Mouse (Mus musculus) kidney, postnatal 0 days (tissue): ENCODE data around the gene Dbp. TPM values are rescaled to one million over a fixed set of nuclear protein-coding genes. Genes with fewer than 3 reads are reported as not detected.

Experiments used
- ATAC-seq: fragments of 200-750 bp; cut with Nextera tagmentation; replicated peaks from 2 replicates; pipeline ENCODE4 v1.8.0; 2017; ENCODE audit warnings: low read depth, moderate number of reproducible peaks, moderate TSS enrichment, moderate library complexity; ENCODE audit not compliant: low FRiP score
- DNase-seq: peaks from one replicate; pipeline ENCODE4 v3.0.0-alpha.2; 2016; ENCODE audit warnings: low spot score
- H3K27ac ChIP-seq: fragments of 300-500 bp; sonication (generic); 2 replicates; pipeline ENCODE4 v1.5.1; 2014; ENCODE audit warnings: mild to moderate bottlenecking
- H3K27me3 ChIP-seq: fragments of 300-500 bp; sonication (generic); 2 replicates; pipeline ENCODE4 v1.6.1; 2014; ENCODE audit warnings: low read length, mixed read lengths; ENCODE audit not compliant: insufficient read depth
- H3K36me3 ChIP-seq: fragments of 300-500 bp; sonication (generic); 2 replicates; pipeline ENCODE4 v1.6.1; 2014; ENCODE audit warnings: low read length, mixed read lengths; ENCODE audit not compliant: insufficient read depth
- H3K4me1 ChIP-seq: fragments of 300-500 bp; sonication (generic); replicated peaks from 2 replicates; pipeline ENCODE4 v1.6.1; 2014; ENCODE audit warnings: antibody characterized with exemption, low read length, mixed read lengths; ENCODE audit not compliant: insufficient read depth
- H3K4me2 ChIP-seq: fragments of 300-500 bp; sonication (generic); 2 replicates; pipeline ENCODE4 v1.6.1; 2014; ENCODE audit warnings: mild to moderate bottlenecking, low read length, moderate library complexity, mixed read lengths
- H3K4me3 ChIP-seq: fragments of 300-500 bp; sonication (generic); replicated peaks from 2 replicates; pipeline ENCODE4 v1.5.1; 2014; ENCODE audit warnings: low read depth, low read length
- H3K9ac ChIP-seq: fragments of 300-500 bp; sonication (generic); 2 replicates; pipeline ENCODE4 v1.6.1; 2014; ENCODE audit warnings: low read depth, low read length
- H3K9me3 ChIP-seq: fragments of 300-500 bp; sonication (generic); replicated peaks from 2 replicates; pipeline ENCODE4 v1.6.1; 2016; ENCODE audit warnings: low read length, inconsistent platforms, mixed read lengths
- CTCF ChIP-seq: IDR thresholded peaks from 2 replicates; pipeline ENCODE4 v1.5.1; 2016; ENCODE audit warnings: antibody characterized with exemption, low read depth, mild to moderate bottlenecking, moderate library complexity
- WGBS: fragments of 180-500 bp; shearing (Covaris S2); extraction: QIAGEN DNeasy Blood & Tissue Kit; methylation state at CpG from one replicate; pipeline ENCODE4 v1.1.7; 2014; 5-methylcytosine and 5-hydroxymethylcytosine counted together
- polyA plus RNA-seq: library from polyadenylated mRNA; unstranded; fragments of >200 nt; fragmentation: Nextera tagmentation; extraction: Ambion mirVana; gene quantifications from 2 replicates; pipeline ENCODE4 v1.2.1, GENCODE M21; 2015

Gene Dbp
- polyA plus RNA-seq, 1 experiment from 2014 or later = 8.4 TPM

DNA sequence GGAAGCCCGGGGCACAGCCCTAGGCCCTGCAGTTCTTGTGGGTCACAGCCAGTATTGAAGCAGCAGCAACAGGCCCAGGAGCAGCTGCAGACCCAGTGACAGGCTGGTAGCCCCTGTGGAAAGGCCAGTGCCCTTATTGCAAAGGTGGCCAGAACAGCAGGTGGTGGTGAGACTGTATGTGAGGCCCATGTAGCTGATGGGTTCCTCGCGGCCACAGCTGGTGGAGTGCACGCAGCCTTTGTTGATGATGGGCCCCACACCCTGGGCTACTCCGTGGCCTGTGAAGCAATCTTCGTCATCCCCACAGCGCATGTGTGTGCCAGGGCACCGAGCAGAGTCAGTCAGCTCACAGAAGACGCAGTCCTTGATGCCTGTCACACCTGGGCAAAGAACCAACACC lies 20.3 kb downstream of the Dbp start:
- no peaks in the 10 kb centered on the region for H3K4me1 ChIP-seq

DNA sequence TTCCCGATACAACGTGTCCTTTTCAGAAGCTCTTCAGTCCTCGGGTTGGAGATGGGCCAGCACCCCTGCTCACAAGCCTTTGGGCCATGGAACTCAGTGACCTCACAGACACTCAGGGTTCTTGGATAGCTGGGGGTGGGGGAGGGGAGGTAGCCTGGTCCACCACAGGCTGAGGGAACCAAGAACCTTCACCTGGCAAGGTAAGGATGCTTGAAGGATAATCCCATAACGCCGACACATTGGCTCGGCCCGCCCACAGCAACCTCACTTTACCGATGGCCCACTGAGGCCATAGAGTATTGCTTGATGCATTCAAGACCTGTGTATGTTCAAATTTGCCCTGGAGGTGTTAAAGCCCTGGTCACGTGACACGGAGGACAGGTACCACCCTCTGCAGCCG lies 20.8 kb downstream of the Dbp start, which contains the start of gene Spaca4:
Spaca4 (minus strand) TSS at position 101 of the 400 bp plus-strand sequence.
- Histone ChIP-seq H3K9me3 (no peaks in the 10 kb centered on the region), H3K4me1 (peaks cover 4% of the 10 kb centered on the region; the same call in 1 of the 2 replicates), H3K27me3 (no peaks in the 10 kb centered on the region), H3K27ac (no peak within 1 kb of the TSS), H3K36me3 (peaks cover 34% of the 10 kb centered on the region; the same call in 1 of the 2 replicates), H3K4me3 (no peak within 1 kb of the TSS), H3K4me2 (no peak within 1 kb of the TSS), H3K9ac (no peak within 1 kb of the TSS)
- DNase-seq = no peak
- 85% methylated on average over 11 of the region's 11 CpGs for WGBS
- no peak for ATAC-seq
- TF ChIP-seq CTCF = no peak

More for the DNA sequence above, 20.3 kb downstream of the Dbp start:
- H3K9me3 ChIP-seq = no peaks in the 10 kb centered on the region
- H3K27ac ChIP-seq = no peak overlapping the region
- no peaks in the 10 kb centered on the region for H3K27me3 ChIP-seq
- H3K9ac ChIP-seq = no peak overlapping the region
- DNase-seq = no peak
- no peak overlapping the region for H3K4me2 ChIP-seq
- peaks cover 35% of the 10 kb centered on the region; the same call in 1 of the 2 replicates for H3K36me3 ChIP-seq
- TF ChIP-seq CTCF = no peak
- no peak for ATAC-seq
- 93% methylated on average over 9 of the region's 9 CpGs for WGBS
- no peak overlapping the region for H3K4me3 ChIP-seq

DNA sequence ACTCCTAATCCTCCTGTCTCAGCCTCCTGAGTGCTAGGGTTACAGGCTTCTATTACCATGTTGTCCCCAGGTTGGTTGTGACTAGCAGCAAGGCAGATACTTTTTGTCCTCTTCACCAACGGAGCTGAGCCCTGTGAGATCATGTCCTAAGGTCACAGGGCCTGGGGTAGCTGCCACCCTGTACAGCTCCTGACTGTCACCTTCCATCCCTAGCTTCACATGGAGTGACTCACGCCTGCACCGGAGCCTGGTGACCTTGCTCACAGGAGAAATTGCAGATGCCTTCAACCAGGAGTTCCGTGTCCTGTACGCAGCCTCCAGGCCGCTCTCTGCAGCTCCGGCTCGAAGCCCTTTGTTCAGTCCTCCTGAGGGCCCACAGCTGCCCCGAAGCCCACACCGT lies 21.5 kb downstream of the Dbp start:
- H3K4me1 ChIP-seq = peaks cover 6% of the 10 kb centered on the region; the same call in 1 of the 2 replicates
- no peak overlapping the region for H3K27ac ChIP-seq
- H3K36me3 ChIP-seq = peaks cover 28% of the 10 kb centered on the region; the same call in 1 of the 2 replicates
- ATAC-seq = no peak
- no peaks in the 10 kb centered on the region for H3K9me3 ChIP-seq
- no peak overlapping the region for H3K9ac ChIP-seq
- TF ChIP-seq CTCF = no peak
- WGBS = 84% methylated on average over 10 of the region's 10 CpGs
- no peak for DNase-seq
- no peak overlapping the region for H3K4me3 ChIP-seq
- H3K27me3 ChIP-seq = no peaks in the 10 kb centered on the region
- H3K4me2 ChIP-seq = no peak overlapping the region

DNA sequence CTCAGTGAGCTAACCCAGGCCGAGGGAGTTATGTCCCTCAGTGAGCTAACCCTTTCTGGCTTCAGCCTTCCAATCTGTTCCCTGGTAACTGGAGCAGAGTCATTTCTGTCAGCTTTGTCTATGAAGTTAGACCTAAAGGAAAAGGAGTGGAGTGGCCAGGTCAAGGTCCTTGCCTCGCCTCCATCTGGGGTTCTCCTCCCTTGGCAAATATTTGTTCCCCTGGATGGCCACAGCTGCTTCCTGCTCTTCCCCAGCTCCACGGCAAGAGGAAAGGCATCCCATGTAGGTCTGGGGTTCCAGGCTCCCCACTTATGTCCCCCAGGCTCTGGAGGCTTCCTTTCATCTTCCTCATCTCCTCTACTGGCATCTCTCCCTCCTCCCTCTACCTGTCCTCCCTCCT lies 22.7 kb downstream of the Dbp start:
- no peak overlapping the region for H3K4me3 ChIP-seq
- ATAC-seq = no peak
- H3K4me2 ChIP-seq = no peak overlapping the region
- no peak for TF ChIP-seq CTCF
- no peak for DNase-seq
- no peaks in the 10 kb centered on the region for H3K9me3 ChIP-seq
- no peak overlapping the region for H3K9ac ChIP-seq
- H3K4me1 ChIP-seq = peaks cover 6% of the 10 kb centered on the region; the same call in 1 of the 2 replicates
- 76% methylated on average over 3 of the region's 3 CpGs for WGBS
- no peaks in the 10 kb centered on the region for H3K27me3 ChIP-seq
- H3K36me3 ChIP-seq = peaks cover 22% of the 10 kb centered on the region; the same call in 1 of the 2 replicates
- H3K27ac ChIP-seq = no peak overlapping the region

DNA sequence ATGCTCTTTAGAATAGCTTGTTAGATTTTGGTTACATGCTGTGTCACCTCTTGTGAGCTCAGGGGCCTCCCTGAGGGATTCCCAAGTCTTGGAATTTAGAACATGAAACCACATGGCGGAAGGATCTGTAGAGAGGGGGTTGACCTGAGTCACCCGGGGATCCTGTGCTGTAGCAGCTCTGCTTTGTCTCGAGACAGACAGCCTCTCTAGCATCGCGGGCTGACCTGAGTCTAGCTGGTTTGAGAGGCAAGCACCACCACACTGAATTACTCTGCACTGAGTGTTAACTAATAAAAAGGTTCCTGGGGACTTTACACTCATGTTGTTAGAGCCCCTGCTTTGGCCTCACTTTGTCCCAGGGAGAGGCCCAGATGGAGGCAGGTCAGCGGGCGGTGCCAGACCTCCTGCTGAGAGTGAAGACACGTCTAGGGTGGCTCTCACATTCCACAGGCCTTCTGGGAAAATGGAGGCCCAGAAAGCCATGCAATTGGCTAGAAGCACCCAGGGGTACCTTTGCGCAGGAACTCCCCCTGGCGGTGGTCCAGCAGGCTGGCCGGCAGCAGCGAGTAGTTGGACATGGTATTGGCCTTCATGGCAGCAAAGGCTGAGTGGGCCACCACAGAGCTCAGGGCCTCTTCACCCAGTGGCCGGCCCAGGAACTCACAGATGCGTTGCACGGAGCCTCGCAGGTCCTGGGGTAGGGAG lies 26.0 kb downstream of the Dbp start:
- Histone ChIP-seq H3K4me2 (no peak overlapping the region), H3K4me3 (no peak overlapping the region), H3K9me3 (no peaks in the 10 kb centered on the region), H3K27me3 (no peaks in the 10 kb centered on the region), H3K27ac (0 out of 2 replicates have a peak overlapping the region, but pooled peaks have one; percentile 31), H3K36me3 (0 out of 2 replicates have a peak, but pooled peaks cover 6% of the 10 kb centered on the region), H3K4me1 (peaks cover 6% of the 10 kb centered on the region; the same call in 1 of the 2 replicates), H3K9ac (no peak overlapping the region; the same call in 1 of the 2 replicates)
- TF ChIP-seq CTCF = peak; percentile 87
- ATAC-seq (peak; percentile 79), DNase-seq (peak; percentile 77)
- 17% methylated on average over 16 of the region's 16 CpGs for WGBS

DNA sequence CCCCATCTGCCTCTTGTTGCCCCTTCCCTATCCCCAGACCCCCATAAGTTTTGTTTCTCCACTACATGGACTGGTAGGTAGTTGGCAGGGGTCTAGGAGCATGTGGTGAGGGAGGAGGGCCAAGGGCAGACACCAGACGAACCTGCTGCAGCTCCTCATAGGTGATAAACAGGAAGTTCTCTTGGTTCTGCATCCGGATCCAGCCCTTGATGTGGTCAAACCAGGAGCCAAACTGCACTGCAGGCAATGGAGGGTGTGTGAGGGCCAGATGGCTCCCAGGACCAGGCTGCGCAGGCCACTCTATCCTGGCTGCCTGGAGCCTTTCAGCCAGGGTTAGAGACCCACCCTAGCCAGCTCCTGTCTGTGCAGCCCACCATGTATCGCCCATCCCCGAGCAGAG lies 28.6 kb downstream of the Dbp start:
- no peaks in the 10 kb centered on the region for H3K36me3 ChIP-seq
- no peaks in the 10 kb centered on the region for H3K27me3 ChIP-seq
- peaks cover 6% of the 10 kb centered on the region; the same call in 1 of the 2 replicates for H3K4me1 ChIP-seq
- ATAC-seq (no peak), DNase-seq (no peak)
- H3K27ac ChIP-seq = no peak overlapping the region
- no peaks in the 10 kb centered on the region for H3K9me3 ChIP-seq
- no peak overlapping the region for H3K4me3 ChIP-seq
- H3K4me2 ChIP-seq = no peak overlapping the region
- 75% methylated on average over 5 of the region's 5 CpGs for WGBS
- no peak for TF ChIP-seq CTCF
- no peak overlapping the region for H3K9ac ChIP-seq
